Mouse (Mus musculus): ENCODE measurements around the gene Ankrd35.

DNA sequence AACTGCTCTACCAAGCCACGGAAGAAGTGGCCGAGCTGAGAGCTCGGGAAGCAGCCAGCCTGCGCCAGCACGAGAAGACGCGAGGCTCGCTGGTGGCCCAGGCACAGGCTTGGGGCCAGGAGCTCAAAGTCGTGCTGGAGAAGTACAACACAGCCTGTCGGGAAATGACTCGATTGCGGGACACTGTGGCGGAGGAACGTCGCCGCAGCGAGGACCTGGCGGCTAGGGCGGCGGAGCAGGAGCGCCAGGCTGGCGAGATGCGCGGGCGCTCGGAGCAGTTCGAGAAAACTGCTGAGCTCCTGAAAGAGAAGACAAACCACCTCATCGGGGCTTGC is 14.9 kb downstream of the Ankrd35 start:
- TF ChIP-seq POLR2A (IDR thresholded peaks at IDR 0.05; ENCODE audit: low read depth, low read length), result no peak
- TF ChIP-seq CTCF (IDR thresholded peaks at IDR 0.05; ENCODE audit: extremely low read depth, insufficient read length, insufficient replicate concordance, low read depth, low read length), result no peak

Data from small intestine, adult 2 months (tissue).